Mouse (Mus musculus) neural tube, embryonic 13.5 days (tissue): ENCODE data around the gene 1600014C10Rik. TPM values are rescaled to one million over a fixed set of nuclear protein-coding genes. Genes with fewer than 3 reads are reported as not detected.
A peak's percentile ranks its signal among the peaks of the same experiment; 100 is the strongest.

Experiments
- ATAC-seq: fragments of 200-750 bp; cut with Nextera tagmentation; 2 replicates; pipeline ENCODE4 v1.8.0; 2017; ENCODE audit warnings: low read depth, mild to moderate bottlenecking, moderate TSS enrichment, moderate library complexity
- H3K27ac ChIP-seq: fragments of 300-500 bp; sonication (generic); replicated peaks from 2 replicates; pipeline ENCODE4 v1.5.1; 2015; ENCODE audit warnings: moderate library complexity, mild to moderate bottlenecking, inconsistent platforms
- H3K27me3 ChIP-seq: fragments of 300-500 bp; sonication (generic); 2 replicates; pipeline ENCODE4 v1.6.1; 2015; ENCODE audit warnings: mild to moderate bottlenecking, inconsistent platforms
- H3K36me3 ChIP-seq: fragments of 300-500 bp; sonication (generic); 2 replicates; pipeline ENCODE4 v1.6.1; 2015; ENCODE audit warnings: mild to moderate bottlenecking, inconsistent platforms
- H3K4me1 ChIP-seq: fragments of 300-500 bp; sonication (generic); replicated peaks from 2 replicates; pipeline ENCODE4 v1.6.1; 2015; ENCODE audit warnings: inconsistent platforms
- H3K4me2 ChIP-seq: fragments of 300-500 bp; sonication (generic); 2 replicates; pipeline ENCODE4 v1.6.1; 2015; ENCODE audit warnings: inconsistent platforms, mild to moderate bottlenecking, moderate library complexity
- H3K4me3 ChIP-seq: fragments of 300-500 bp; sonication (generic); 2 replicates; pipeline ENCODE4 v1.5.1; 2015; ENCODE audit warnings: mild to moderate bottlenecking, inconsistent platforms
- H3K9ac ChIP-seq: fragments of 300-500 bp; sonication (generic); 2 replicates; pipeline ENCODE4 v1.6.1; 2015; ENCODE audit warnings: moderate library complexity, mild to moderate bottlenecking, inconsistent platforms
- H3K9me3 ChIP-seq: fragments of 300-500 bp; sonication (generic); 2 replicates; pipeline ENCODE4 v1.6.1; 2016; ENCODE audit warnings: inconsistent platforms
- WGBS: fragments of 180-500 bp; shearing (Covaris S2); methylation state at CpG from one replicate; pipeline ENCODE4 v1.1.7; 2015; 5-methylcytosine and 5-hydroxymethylcytosine counted together
- polyA plus RNA-seq: library from polyadenylated mRNA; unstranded; fragments of >200 nt; fragmentation: Nextera tagmentation; extraction: Ambion mirVana; gene quantifications from 2 replicates; pipeline ENCODE4 v1.2.1, GENCODE M21; 2015

Gene 1600014C10Rik
- polyA plus RNA-seq, 1 experiment from 2014 or later, result 27.5 TPM

GRCm38 (mm10) chr7:38219526-38219925 is 36.5 kb downstream of the 1600014C10Rik start:
- ATAC-seq, result no peak
- Histone ChIP-seq H3K4me3 (no peak overlapping the region), H3K27ac (no peak overlapping the region), H3K9me3 (no peaks in the 10 kb centered on the region), H3K4me2 (no peak overlapping the region), H3K27me3 (no peaks in the 10 kb centered on the region), H3K4me1 (no peaks in the 10 kb centered on the region), H3K9ac (no peak overlapping the region), H3K36me3 (no peaks in the 10 kb centered on the region)
- WGBS, result 87% methylated on average over 4 of the region's 4 CpGs

- 97% methylated on average over 7 of the region's 7 CpGs for WGBS
These were observed 37.8 kb downstream of the 1600014C10Rik start for GRCm38 (mm10) chr7:38220866-38221265.

GRCm38 (mm10) chr7:38224577-38225369 is 41.8 kb downstream of the 1600014C10Rik start:
- Histone ChIP-seq H3K4me2 (no peak overlapping the region), H3K4me3 (no peak overlapping the region), H3K36me3 (no peaks in the 10 kb centered on the region), H3K27ac (no peak overlapping the region), H3K27me3 (peaks cover 13% of the 10 kb centered on the region), H3K9ac (no peak overlapping the region), H3K4me1 (peaks cover 16% of the 10 kb centered on the region), H3K9me3 (no peaks in the 10 kb centered on the region)
- no peak for ATAC-seq
- 89% methylated on average over 13 of the region's 13 CpGs for WGBS

More at GRCm38 (mm10) chr7:38220866-38221265, 37.8 kb downstream of the 1600014C10Rik start:
- Histone ChIP-seq H3K36me3 (no peaks in the 10 kb centered on the region), H3K9ac (no peak overlapping the region), H3K4me2 (no peak overlapping the region), H3K4me3 (no peak overlapping the region), H3K27me3 (no peaks in the 10 kb centered on the region), H3K27ac (no peak overlapping the region), H3K4me1 (no peaks in the 10 kb centered on the region), H3K9me3 (no peaks in the 10 kb centered on the region)
- no peak for ATAC-seq

- 91% methylated on average over 2 of the region's 2 CpGs for WGBS
- H3K9ac ChIP-seq, result no peak overlapping the region
- no peak overlapping the region for H3K4me3 ChIP-seq
- peaks cover 16% of the 10 kb centered on the region for H3K4me1 ChIP-seq
- H3K9me3 ChIP-seq, result no peaks in the 10 kb centered on the region
- no peak overlapping the region for H3K27ac ChIP-seq
- H3K4me2 ChIP-seq, result peak overlapping the region; percentile 92; the same call in 1 of the 2 replicates
- no peaks in the 10 kb centered on the region for H3K36me3 ChIP-seq
- H3K27me3 ChIP-seq, result peaks cover 18% of the 10 kb centered on the region
- ATAC-seq, result no peak
These were observed 43.2 kb downstream of the 1600014C10Rik start for GRCm38 (mm10) chr7:38226226-38226625.

GRCm38 (mm10) chr7:38227181-38227899 is 44.3 kb downstream of the 1600014C10Rik start:
- WGBS, result under 1% methylated on average over 25 of the region's 25 CpGs
- peak overlapping the region; percentile 47 for H3K4me3 ChIP-seq
- no peak overlapping the region for H3K27ac ChIP-seq
- peaks cover 18% of the 10 kb centered on the region for H3K27me3 ChIP-seq
- ATAC-seq, result peak; percentile 78
- H3K36me3 ChIP-seq, result no peaks in the 10 kb centered on the region
- peaks cover 16% of the 10 kb centered on the region for H3K4me1 ChIP-seq
- H3K9ac ChIP-seq, result peak overlapping the region; percentile 69
- peak overlapping the region; percentile 92 for H3K4me2 ChIP-seq
- no peaks in the 10 kb centered on the region for H3K9me3 ChIP-seq

GRCm38 (mm10) chr7:38227900-38228298 is 44.9 kb downstream of the 1600014C10Rik start, which contains the start of gene Plekhf1:
Plekhf1 (minus strand) TSS chr7:38228016.
- Histone ChIP-seq H3K4me3 (peak within 1 kb of the TSS; percentile 47), H3K9ac (peak within 1 kb of the TSS; percentile 69), H3K4me2 (peak within 1 kb of the TSS; percentile 92), H3K36me3 (no peaks in the 10 kb centered on the region), H3K27ac (no peak within 1 kb of the TSS), H3K27me3 (peaks cover 18% of the 10 kb centered on the region), H3K4me1 (peaks cover 16% of the 10 kb centered on the region), H3K9me3 (no peaks in the 10 kb centered on the region)
- under 1% methylated on average over 36 of the region's 36 CpGs for WGBS
- ATAC-seq, result peak; percentile 90

- H3K36me3 ChIP-seq, result no peaks in the 10 kb centered on the region
- 24% methylated on average over 8 of the region's 8 CpGs for WGBS
- ATAC-seq, result peak; percentile 19; the same call in 1 of the 2 replicates
- H3K4me3 ChIP-seq, result peak overlapping the region; percentile 47
- peak overlapping the region; percentile 92 for H3K4me2 ChIP-seq
- no peak overlapping the region for H3K27ac ChIP-seq
- no peak overlapping the region; the same call in 1 of the 2 replicates for H3K9ac ChIP-seq
- peaks cover 18% of the 10 kb centered on the region for H3K27me3 ChIP-seq
- peaks cover 16% of the 10 kb centered on the region for H3K4me1 ChIP-seq
- H3K9me3 ChIP-seq, result no peaks in the 10 kb centered on the region
These were observed 45.3 kb downstream of the 1600014C10Rik start for GRCm38 (mm10) chr7:38228329-38228728.

- Histone ChIP-seq H3K4me3 (no peak overlapping the region), H3K36me3 (no peaks in the 10 kb centered on the region), H3K27me3 (peaks cover 18% of the 10 kb centered on the region), H3K27ac (no peak overlapping the region), H3K4me2 (no peak overlapping the region), H3K4me1 (peaks cover 16% of the 10 kb centered on the region), H3K9me3 (no peaks in the 10 kb centered on the region), H3K9ac (no peak overlapping the region)
- no peak for ATAC-seq
- WGBS, result 23% methylated on average over 8 of the region's 8 CpGs
These were observed 47.3 kb downstream of the 1600014C10Rik start for GRCm38 (mm10) chr7:38230285-38230684.

GRCm38 (mm10) chr7:38236400-38237105 is 53.5 kb downstream of the 1600014C10Rik start:
- H3K27ac ChIP-seq, result no peak overlapping the region
- no peaks in the 10 kb centered on the region for H3K9me3 ChIP-seq
- ATAC-seq, result no peak
- 43% methylated on average over 11 of the region's 11 CpGs for WGBS
- H3K27me3 ChIP-seq, result no peaks in the 10 kb centered on the region
- H3K4me1 ChIP-seq, result no peaks in the 10 kb centered on the region
- no peak overlapping the region for H3K4me3 ChIP-seq
- H3K4me2 ChIP-seq, result no peak overlapping the region
- no peak overlapping the region for H3K9ac ChIP-seq
- no peaks in the 10 kb centered on the region for H3K36me3 ChIP-seq

GRCm38 (mm10) chr7:38237140-38237539 is 54.1 kb downstream of the 1600014C10Rik start:
- H3K4me2 ChIP-seq, result no peak overlapping the region
- H3K9me3 ChIP-seq, result no peaks in the 10 kb centered on the region
- H3K9ac ChIP-seq, result no peak overlapping the region
- H3K4me1 ChIP-seq, result no peaks in the 10 kb centered on the region
- no peaks in the 10 kb centered on the region for H3K27me3 ChIP-seq
- H3K4me3 ChIP-seq, result no peak overlapping the region
- no peak for ATAC-seq
- no peaks in the 10 kb centered on the region for H3K36me3 ChIP-seq
- H3K27ac ChIP-seq, result no peak overlapping the region

- no peak overlapping the region for H3K9ac ChIP-seq
- no peak overlapping the region for H3K4me2 ChIP-seq
- WGBS, result 85% methylated on average over 4 of the region's 4 CpGs
- no peak overlapping the region for H3K27ac ChIP-seq
- no peak for ATAC-seq
- H3K9me3 ChIP-seq, result no peaks in the 10 kb centered on the region
- no peaks in the 10 kb centered on the region for H3K4me1 ChIP-seq
- H3K27me3 ChIP-seq, result no peaks in the 10 kb centered on the region
- no peak overlapping the region for H3K4me3 ChIP-seq
- no peaks in the 10 kb centered on the region for H3K36me3 ChIP-seq
These were observed 59.4 kb downstream of the 1600014C10Rik start for GRCm38 (mm10) chr7:38242417-38242816.
